Mouse (Mus musculus) bone marrow, adult 2 months (tissue): ENCODE measurements around the gene Ccdc175. TPM values are rescaled to one million over a fixed set of nuclear protein-coding genes. Genes with fewer than 3 reads are reported as not detected.

Experiments used
- H3K27ac ChIP-seq: fragments of 200-500 bp; 2 replicates; pipeline ENCODE4 v1.5.1; 2012; ENCODE audit warnings: low read depth, mild to moderate bottlenecking, control low read depth, inconsistent platforms, low read length; ENCODE audit not compliant: control insufficient read depth, poor library complexity, insufficient read depth
- H3K4me1 ChIP-seq: fragments of 200-500 bp; 2 replicates; pipeline ENCODE4 v1.6.1; 2011; ENCODE audit warnings: low read length; ENCODE audit not compliant: control insufficient read depth, insufficient read depth
- H3K4me3 ChIP-seq: fragments of 200-500 bp; replicated peaks from 2 replicates; pipeline ENCODE3; 2011; ENCODE audit warnings: mild to moderate bottlenecking, low read depth, low read length, control low read depth; ENCODE audit not compliant: control insufficient read depth
- CTCF ChIP-seq: fragments of 200-500 bp; IDR thresholded peaks from 2 replicates; pipeline ENCODE4 v1.5.1; 2011; ENCODE audit warnings: low read length, control low read depth; ENCODE audit not compliant: control insufficient read depth, insufficient read depth
- POLR2A ChIP-seq: fragments of 200-500 bp; IDR thresholded peaks from 2 replicates; pipeline ENCODE4 v1.6.1; 2011; ENCODE audit warnings: low read depth, mild to moderate bottlenecking, control low read depth, low read length, borderline replicate concordance; ENCODE audit not compliant: control insufficient read depth
- WGBS: fragments of 180-500 bp; shearing (Covaris S2); methylation state at CpG from one replicate; pipeline ENCODE4 v1.1.7; 2018; 5-methylcytosine and 5-hydroxymethylcytosine counted together
- polyA plus RNA-seq: library from polyadenylated mRNA; stranded (reverse); fragments of >200 nt; gene quantifications from 2 replicates; pipeline ENCODE4 v1.2.4, GENCODE M21; 2011; ENCODE audit warnings: low replicate concordance; ENCODE audit not compliant: missing spikeins, insufficient read depth, insufficient read length

Ccdc175 gene
- polyA plus RNA-seq, 1 experiment = not detected

DNA sequence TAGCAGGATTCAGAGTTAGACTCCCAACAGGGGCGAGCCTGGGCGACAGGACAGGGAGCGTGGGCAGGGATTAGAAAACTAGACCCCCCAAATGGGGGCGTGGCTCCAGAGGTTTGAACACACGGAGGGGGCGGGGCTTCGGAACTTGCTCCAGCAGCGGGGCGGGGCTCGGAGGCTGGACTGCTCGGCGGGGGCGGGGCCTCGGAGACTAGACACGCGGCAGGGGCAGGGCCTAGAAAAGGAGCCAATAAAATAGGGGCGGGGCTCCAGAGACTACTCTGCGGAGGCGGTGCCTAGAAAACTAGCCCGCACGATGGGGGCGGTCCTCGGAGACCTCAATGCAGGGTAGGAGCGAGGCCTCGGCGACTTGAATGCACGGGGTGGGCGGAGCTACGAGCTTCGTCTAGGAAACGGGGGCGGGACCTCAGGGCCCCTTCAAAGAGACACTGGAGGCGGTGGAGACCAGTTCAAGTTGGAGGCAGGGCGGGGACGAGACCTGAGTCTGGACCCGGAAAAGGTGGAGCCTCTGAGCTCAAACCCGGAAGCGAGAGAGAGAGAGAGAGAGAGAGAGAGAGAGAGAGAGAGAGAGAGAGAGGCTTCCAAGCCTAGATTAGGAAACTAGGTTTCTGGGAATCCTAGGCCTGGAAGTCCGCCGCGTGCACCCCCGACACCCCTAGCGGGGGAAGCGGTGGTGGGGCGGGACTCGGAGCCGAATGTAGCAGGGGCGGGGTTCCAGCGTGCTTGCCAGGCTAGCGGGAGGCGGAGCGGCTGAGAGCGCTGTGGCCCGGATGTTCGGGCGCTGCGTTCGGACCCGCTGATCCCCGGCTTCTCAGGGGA, 99.3 kb downstream of the Ccdc175 start, which contains the start of the genes L3hypdh and Jkamp:
Gene L3hypdh (minus strand): TSS at position 111 of the 837 bp plus-strand sequence.
Gene Jkamp (plus strand): TSS at position 261 of the 837 bp plus-strand sequence.
- Histone ChIP-seq H3K27ac (peak within 1 kb of the TSS; percentile 91), H3K4me1 (no peaks in the 10 kb centered on the region; the same call in 1 of the 2 replicates), H3K4me3 (peak within 1 kb of the TSS; percentile 97)
- WGBS = under 1% methylated on average over 60 of the region's 60 CpGs
- TF ChIP-seq CTCF (no peak), POLR2A (peak; percentile 36; the same call in 1 of the 2 replicates)

DNA sequence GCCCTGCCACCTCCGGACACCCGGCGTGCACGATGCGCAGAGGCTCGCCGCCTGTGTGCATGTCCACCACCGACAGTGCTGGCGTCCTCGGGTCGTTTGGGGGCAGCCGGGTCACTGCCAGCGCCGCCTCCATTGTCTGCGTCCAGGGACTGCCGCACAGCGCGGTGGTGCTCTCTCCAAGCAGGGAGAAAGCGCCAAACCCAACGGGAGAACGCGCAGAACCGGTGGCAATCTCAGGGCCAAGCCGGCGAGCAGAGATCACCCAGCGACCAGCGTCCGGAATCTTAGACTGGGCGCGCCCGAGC, 99.9 kb downstream of the Ccdc175 start:
- TF ChIP-seq CTCF (no peak), POLR2A (no peak)
- Histone ChIP-seq H3K4me3 (peak overlapping the region; percentile 77), H3K4me1 (no peaks in the 10 kb centered on the region; the same call in 1 of the 2 replicates), H3K27ac (peak overlapping the region; percentile 20; the same call in 1 of the 2 replicates)
- under 1% methylated on average over 31 of the region's 31 CpGs for WGBS

DNA sequence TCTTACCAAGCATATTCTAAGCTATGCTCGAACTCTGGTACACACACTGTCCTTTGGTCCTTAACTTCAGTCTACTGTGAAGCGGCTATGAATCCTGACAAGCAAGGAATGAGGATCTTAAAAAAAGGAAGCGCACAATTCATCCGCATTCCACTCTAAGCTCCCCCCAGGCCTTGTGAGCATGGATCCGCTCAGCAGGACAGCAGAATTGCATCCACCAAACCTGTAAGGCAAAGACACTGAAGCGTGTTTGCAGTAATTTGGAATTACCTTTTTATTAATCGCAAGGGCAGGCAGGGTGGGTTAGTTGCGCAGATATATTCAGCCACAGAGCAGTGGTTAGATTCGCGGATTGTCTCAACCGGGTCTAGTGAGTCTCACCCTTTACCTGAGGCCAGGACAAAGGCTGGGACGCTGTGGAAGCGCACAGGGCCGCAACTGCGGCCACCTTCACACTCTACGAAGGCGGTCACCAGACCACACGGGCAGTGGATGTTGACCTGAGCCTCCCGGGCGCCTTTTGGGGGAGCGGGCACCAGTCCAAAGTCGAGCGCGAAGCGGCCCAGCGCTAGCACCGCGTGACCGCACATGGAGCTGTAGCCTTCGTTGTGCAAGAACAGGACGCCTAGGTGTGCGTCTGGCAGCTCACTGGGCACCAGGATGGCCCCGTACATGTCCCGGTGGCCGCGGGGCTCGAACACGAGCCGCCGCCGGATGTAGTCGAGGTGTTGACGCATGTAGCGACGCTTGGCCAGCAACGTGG, 100.4 kb downstream of the Ccdc175 start:
- no peak for TF ChIP-seq POLR2A
- no peak for TF ChIP-seq CTCF
- Histone ChIP-seq H3K27ac (peak overlapping the region; percentile 20; the same call in 1 of the 2 replicates), H3K4me1 (no peaks in the 10 kb centered on the region; the same call in 1 of the 2 replicates), H3K4me3 (peak overlapping the region; percentile 77)
- WGBS = 18% methylated on average over 46 of the region's 46 CpGs

DNA sequence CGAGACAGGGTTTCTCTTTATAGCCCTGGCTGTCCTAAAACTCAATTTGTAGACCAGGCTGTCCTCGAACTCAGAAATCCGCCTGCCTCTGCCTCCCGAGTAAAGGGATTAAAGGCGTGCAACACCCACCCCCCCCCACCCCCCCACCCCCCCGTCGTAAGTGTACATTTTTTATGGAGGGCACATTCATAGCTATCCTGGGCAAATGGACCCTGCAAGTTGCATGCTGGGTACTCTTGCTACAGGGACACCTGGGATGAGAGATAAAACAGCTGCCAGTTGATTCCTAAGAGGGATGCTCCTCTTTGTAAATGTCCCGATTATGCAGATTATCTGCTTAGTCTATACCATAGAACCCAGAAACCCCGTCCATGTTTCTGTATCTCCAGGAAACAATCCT, 101.6 kb downstream of the Ccdc175 start:
- H3K4me1 ChIP-seq = no peaks in the 10 kb centered on the region; the same call in 1 of the 2 replicates
- 72% methylated on average over 9 of the region's 9 CpGs for WGBS
- TF ChIP-seq CTCF (no peak), POLR2A (no peak)
- H3K4me3 ChIP-seq = no peak overlapping the region
- H3K27ac ChIP-seq = no peak overlapping the region

DNA sequence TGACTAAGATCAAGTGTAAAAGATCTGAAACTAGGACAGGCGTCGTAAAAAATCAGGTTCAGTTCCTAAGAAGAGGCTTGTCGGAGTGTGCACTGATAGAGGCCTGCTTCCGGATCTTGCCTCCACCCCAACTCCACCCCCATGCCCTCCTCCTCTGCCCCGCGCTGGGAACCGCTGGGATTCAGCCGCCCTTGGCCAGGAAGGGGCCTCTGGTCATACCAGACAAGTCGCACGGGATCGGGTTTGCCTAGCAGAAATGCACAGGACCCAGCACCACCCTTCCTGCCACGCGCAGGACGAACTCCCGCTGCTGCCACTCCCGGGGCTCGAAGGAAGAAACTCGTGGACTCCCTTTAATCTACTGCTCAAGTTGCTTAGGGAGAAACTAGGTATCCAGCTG, 102.5 kb downstream of the Ccdc175 start:
- no peak overlapping the region for H3K4me3 ChIP-seq

DNA sequence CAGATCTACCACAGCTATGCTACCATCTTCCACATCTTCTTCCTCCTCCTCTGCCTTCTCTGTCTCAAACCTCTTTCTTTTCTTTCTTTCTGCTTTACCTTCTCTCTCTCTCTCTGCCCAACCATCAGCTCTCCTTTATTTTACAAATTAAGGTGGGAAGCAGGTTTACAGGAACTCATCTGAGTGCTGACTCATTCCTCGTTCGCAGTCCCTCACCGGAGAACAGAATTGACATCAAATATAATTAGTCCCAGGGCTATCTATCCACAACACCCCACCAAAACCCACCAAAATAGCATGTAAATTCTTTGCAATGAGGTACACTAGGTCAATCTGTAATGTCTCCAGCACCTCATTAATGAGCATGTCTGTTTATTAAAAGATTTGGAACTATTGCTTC, 102.9 kb downstream of the Ccdc175 start:
- Histone ChIP-seq H3K4me1 (no peaks in the 10 kb centered on the region; the same call in 1 of the 2 replicates), H3K27ac (no peak overlapping the region), H3K4me3 (no peak overlapping the region)
- WGBS = 29% methylated on average over 3 of the region's 3 CpGs
- no peak for TF ChIP-seq POLR2A
- no peak for TF ChIP-seq CTCF

More for the DNA sequence above, 102.5 kb downstream of the Ccdc175 start:
- Histone ChIP-seq H3K4me1 (no peaks in the 10 kb centered on the region; the same call in 1 of the 2 replicates), H3K27ac (no peak overlapping the region)
- 32% methylated on average over 18 of the region's 18 CpGs for WGBS
- TF ChIP-seq CTCF = no peak
- TF ChIP-seq POLR2A = no peak

DNA sequence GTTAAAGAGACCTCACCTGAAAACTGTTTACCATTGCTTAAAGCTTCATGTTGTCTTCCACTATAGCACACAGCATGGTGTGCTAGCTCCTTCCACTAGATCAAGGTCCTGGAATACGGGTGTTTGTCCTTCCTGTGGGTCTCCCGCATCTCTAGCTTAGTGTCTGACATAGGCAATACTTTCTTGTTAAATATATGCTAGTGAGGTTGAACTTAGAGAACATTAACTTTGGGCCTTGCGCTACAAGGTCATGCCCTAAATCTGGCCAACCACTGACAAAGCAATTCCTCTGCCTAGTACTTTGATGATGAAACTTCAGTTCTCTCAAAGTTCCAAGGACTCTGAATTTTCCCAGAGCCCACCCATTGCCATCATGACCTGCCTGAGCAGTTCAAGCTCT, 106.6 kb downstream of the Ccdc175 start:
- H3K27ac ChIP-seq = no peak overlapping the region
- TF ChIP-seq POLR2A (no peak), CTCF (no peak)
- H3K4me1 ChIP-seq = no peaks in the 10 kb centered on the region
- no peak overlapping the region for H3K4me3 ChIP-seq
- 86% methylated on average over 3 of the region's 3 CpGs for WGBS

DNA sequence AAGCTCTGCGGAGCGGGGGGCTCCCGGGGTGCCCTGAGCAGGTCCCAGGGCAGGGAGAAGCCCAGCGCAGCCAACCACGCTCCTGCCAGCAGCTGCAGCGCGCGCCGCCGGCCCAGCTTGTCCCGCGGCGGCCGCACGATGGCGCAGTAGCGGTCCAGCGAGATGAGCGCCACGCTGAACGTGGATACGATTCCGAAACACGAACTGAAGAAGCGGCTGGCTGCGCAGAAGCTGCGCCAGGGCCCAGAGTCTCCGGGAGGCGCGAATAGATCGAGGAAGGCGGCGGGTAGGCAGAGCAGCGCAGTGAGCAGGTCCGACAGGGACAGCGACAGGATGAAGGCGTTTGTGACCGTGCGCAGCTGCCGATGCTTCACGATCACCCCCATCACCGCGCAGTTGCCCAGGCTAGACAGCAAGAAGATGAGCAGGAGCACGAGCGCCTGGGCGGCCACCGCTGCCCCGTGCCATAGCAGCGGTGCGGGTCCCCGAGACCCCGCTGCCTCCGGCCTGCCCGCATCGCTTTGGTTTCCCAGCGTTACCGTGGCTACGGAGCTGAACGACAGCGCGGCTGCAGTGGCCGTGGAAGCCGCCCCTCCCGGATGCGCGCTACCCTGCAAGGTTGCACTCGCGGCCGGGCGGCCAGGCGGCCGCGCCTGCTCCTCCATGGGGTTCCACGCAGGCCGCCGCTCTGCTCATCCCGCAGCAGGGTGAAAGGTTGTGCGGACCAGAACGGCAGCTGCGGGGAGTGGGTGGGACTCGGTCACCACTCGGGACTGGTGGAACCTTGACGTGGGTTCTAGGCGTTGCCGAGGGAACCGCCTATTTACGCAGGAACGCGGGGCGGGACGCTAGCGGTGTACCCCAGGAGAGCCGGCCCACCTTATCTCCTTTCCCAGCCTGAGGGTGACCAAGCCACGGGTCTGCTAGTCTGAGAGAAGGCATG, 114.2 kb downstream of the Ccdc175 start, which contains the start of gene Gpr135:
Gene Gpr135 (minus strand): TSS at position 799 of the 943 bp plus-strand sequence.
- Histone ChIP-seq H3K27ac (no peak within 1 kb of the TSS), H3K4me1 (no peaks in the 10 kb centered on the region), H3K4me3 (peak within 1 kb of the TSS; percentile 71)
- no peak; the same call in 1 of the 2 replicates for TF ChIP-seq POLR2A
- TF ChIP-seq CTCF = peak; percentile 78
- 1% methylated on average over 94 of the region's 94 CpGs for WGBS
